In the genomic region with DNA sequence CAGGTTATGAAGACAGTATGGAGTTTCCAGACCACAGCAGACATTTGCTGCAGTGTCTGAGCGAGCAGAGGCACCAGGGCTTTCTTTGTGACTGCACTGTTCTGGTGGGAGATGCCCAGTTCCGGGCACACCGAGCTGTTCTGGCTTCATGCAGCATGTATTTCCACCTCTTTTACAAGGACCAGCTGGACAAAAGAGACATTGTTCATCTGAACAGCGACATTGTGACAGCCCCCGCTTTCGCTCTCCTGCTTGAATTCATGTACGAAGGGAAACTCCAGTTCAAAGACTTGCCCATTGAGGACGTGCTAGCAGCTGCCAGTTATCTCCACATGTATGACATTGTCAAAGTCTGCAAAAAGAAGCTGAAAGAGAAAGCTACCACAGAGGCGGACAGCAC, we compare ENCODE assay signal across 9 mouse cellular contexts. TPM values are rescaled to one million over a fixed set of nuclear protein-coding genes. Genes with fewer than 3 reads are reported as not detected.
DNase-seq lines count a peak whose midpoint lies in the region; ATAC-seq and TF ChIP-seq lines count a peak whose summit lies in the region.
"Had no signal": no experiment of that assay in that cellular context is flagged by ENCODE, and none has a peak within 500 bp of the region (broad histone marks: within the 10 kb centered on the region; RNA-seq: fewer than 3 reads in every experiment).

No protein-coding gene starts in this region.

- no peaks in the 10 kb centered on the region for H3K9me3 ChIP-seq in heart, embryonic 13.5 days
- H3K9me3 ChIP-seq in hindbrain, embryonic 11.5 days (ENCODE audit: control insufficient read depth, low read length) = no peaks in the 10 kb centered on the region
- H3K9me3 ChIP-seq: megakaryocyte, embryonic 14.5 days had no signal

- WGBS in heart, embryonic 13.5 days = 63% methylated on average over 9 of the region's 9 CpGs
- 5% methylated on average over 9 of the region's 9 CpGs for WGBS in hindbrain, embryonic 11.5 days

- intact Hi-C loops in heart, postnatal 36 days (cut with DNase I) = loop anchor here (10.0 kb wide), 1 partner anchor 632 kb away; a partner anchor contains a TSS

- H3K4me3 ChIP-seq in heart, embryonic 13.5 days = no peak overlapping the region
- H3K4me3 ChIP-seq in cortical plate, adult 2 months (ENCODE audit: insufficient read depth, low read length) = peak overlapping the region; percentile 32
- H3K4me3 ChIP-seq in hindbrain, embryonic 11.5 days (ENCODE audit: low read depth, low read length) = peak overlapping the region; percentile 90
- peak overlapping the region; percentile 85 for H3K4me3 ChIP-seq in myocyte
- H3K4me3 ChIP-seq: megakaryocyte, embryonic 14.5 days had no signal

- ATAC-seq in heart, embryonic 13.5 days (ENCODE audit: extremely low read depth, insufficient number of reproducible peaks, low FRiP score, low TSS enrichment) = no peak
- ATAC-seq in hindbrain, embryonic 11.5 days (ENCODE audit: low FRiP score) = peak; percentile 42

- peaks cover 79% of the 10 kb centered on the region for H3K79me2 ChIP-seq in myocyte (ENCODE audit: control insufficient read depth, insufficient read depth)

- peaks cover 42% of the 10 kb centered on the region for H3K4me1 ChIP-seq in heart, embryonic 13.5 days
- peaks cover 2% of the 10 kb centered on the region; the same call in 1 of the 2 replicates for H3K4me1 ChIP-seq in cortical plate, adult 2 months (ENCODE audit: control insufficient read depth, insufficient read depth, low read length)
- peaks cover 16% of the 10 kb centered on the region for H3K4me1 ChIP-seq in hindbrain, embryonic 11.5 days (replicated peaks; ENCODE audit: control insufficient read depth, insufficient read depth, low read length)

- DNase-seq in heart, postnatal 36 days = no peak
- DNase-seq in hindbrain, embryonic 11.5 days (ENCODE audit: low spot score) = peak; percentile 73
- DNase-seq in kidney, postnatal 4 days = no peak
- no peak for DNase-seq in ovary, postnatal 14 days (ENCODE audit: low spot score)
- DNase-seq in right cerebral cortex, postnatal 14 days = no peak

- H3K9ac ChIP-seq in heart, embryonic 13.5 days = no peak overlapping the region
- peak overlapping the region; percentile 72 for H3K9ac ChIP-seq in hindbrain, embryonic 11.5 days (ENCODE audit: low read depth, low read length)

- H3K27me3 ChIP-seq in heart, embryonic 13.5 days (replicated peaks) = no peaks in the 10 kb centered on the region
- H3K27me3 ChIP-seq in hindbrain, embryonic 11.5 days (ENCODE audit: control insufficient read depth, insufficient read depth, low read length) = no peaks in the 10 kb centered on the region
- H3K27me3 ChIP-seq in myocyte (ENCODE audit: control insufficient read depth, insufficient read depth, insufficient read length) = no peaks in the 10 kb centered on the region
- H3K27me3 ChIP-seq: megakaryocyte, embryonic 14.5 days had no signal

- peaks cover 29% of the 10 kb centered on the region for H3K36me3 ChIP-seq in heart, embryonic 13.5 days
- H3K36me3 ChIP-seq in hindbrain, embryonic 11.5 days (ENCODE audit: control insufficient read depth, insufficient read depth, low read length) = 0 out of 2 replicates have a peak, but pooled peaks cover 4% of the 10 kb centered on the region
- H3K36me3 ChIP-seq in myocyte (ENCODE audit: control insufficient read depth, insufficient read depth) = peaks cover 31% of the 10 kb centered on the region

- H3K27ac ChIP-seq in heart, embryonic 13.5 days (replicated peaks) = 0 out of 2 replicates have a peak overlapping the region, but pooled peaks have one; percentile 17
- H3K27ac ChIP-seq in cortical plate, adult 2 months (ENCODE audit: insufficient read depth, low read length) = peak overlapping the region; percentile 54
- peak overlapping the region; percentile 88 for H3K27ac ChIP-seq in hindbrain, embryonic 11.5 days (ENCODE audit: low read depth, low read length)

- 0 out of 2 replicates have a peak, but pooled peaks have one; percentile 22 for TF ChIP-seq POLR2A in cortical plate, adult 2 months (IDR thresholded peaks at IDR 0.05; ENCODE audit: extremely low read depth, insufficient read depth, low read length)
- TF ChIP-seq POLR2A in myocyte (IDR thresholded peaks at IDR 0.05; ENCODE audit: insufficient read length, low read depth) = peak; percentile 11

- TF ChIP-seq CTCF in cortical plate, adult 2 months (IDR thresholded peaks at IDR 0.05; ENCODE audit: extremely low read depth, insufficient read depth, low read length) = no peak

- no peak overlapping the region for H3ac ChIP-seq in myocyte (ENCODE audit: control insufficient read depth, insufficient read length)

- peak overlapping the region; percentile 6; the same call in 1 of the 2 replicates for H3K4me2 ChIP-seq in heart, embryonic 13.5 days
- H3K4me2 ChIP-seq in hindbrain, embryonic 11.5 days (replicated peaks; ENCODE audit: low read depth, low read length) = peak overlapping the region; percentile 51
- H3K4me2 ChIP-seq in myocyte (ENCODE audit: low read depth) = peak overlapping the region; percentile 64

TF ChIP-seq in myocyte, 11 proteins besides CTCF, POLR2A, EP300 and RAD21:
- TF ChIP-seq POLR2AphosphoS2 (IDR thresholded peaks at IDR 0.05; ENCODE audit: insufficient read length, low read depth) (peak; percentile 31), USF1 (IDR thresholded peaks at IDR 0.05; ENCODE audit: low read depth) (no peak)

RNA-seq across cellular contexts. Expression of a gene that starts 4.9 kb away (rescaled TPM):
- polyA plus RNA-seq in heart, embryonic 13.5 days (2015; fragmentation: Nextera tagmentation; extraction: Ambion mirVana) = 1.0 and 2.0 TPM in 2 replicates
- 10 to 100 TPM; 44.5 to 44.6 TPM for total RNA-seq in heart, postnatal 36 days (2021)
- 105 and 117 TPM in 2 replicates for polyA plus RNA-seq in cortical plate, adult 2 months (2012; rRNA removed)
- 9.4 and 20.0 TPM in 2 replicates for polyA plus RNA-seq in hindbrain, embryonic 11.5 days (2014; fragmentation: Nextera tagmentation; extraction: Ambion mirVana)
- 54.3 TPM for polyA plus RNA-seq in myocyte (2012; fragmentation: generic; extraction: Trizol)

Comparison
In these comparisons a context has a peak if more than half of its experiments do, and no peak if none do; other contexts are left out.
1. H3K27ac ChIP-seq: peak in every context shown above with its lines; median percentile 88 in hindbrain, embryonic 11.5 days; 54 in cortical plate, adult 2 months; 17 in heart, embryonic 13.5 days.
2. H3K4me2 ChIP-seq: peak in every context shown above with its lines; median percentile 64 in myocyte; 51 in hindbrain, embryonic 11.5 days; 6 in heart, embryonic 13.5 days.